Comparison of ENCODE assay signal across 28 mouse cellular contexts in genomic region chr9:111333790-111334189, GRCm38 (mm10). TPM values are rescaled to one million over a fixed set of nuclear protein-coding genes. Genes with fewer than 3 reads are reported as not detected.
"Had no signal": no experiment of that assay in that cellular context is flagged by ENCODE, and none has a peak within 500 bp of the region (broad histone marks: within the 10 kb centered on the region; RNA-seq: fewer than 3 reads in every experiment).

No protein-coding gene starts in this region.

- H3K4me3 ChIP-seq: embryonic facial prominence, embryonic 10.5 days; embryonic facial prominence, embryonic 12.5 days; embryonic facial prominence, embryonic 13.5 days; embryonic facial prominence, embryonic 15.5 days; erythroblast, embryonic 14.5 days; forebrain, embryonic 10.5 days; forebrain, embryonic 12.5 days; forebrain, embryonic 13.5 days; forebrain, embryonic 15.5 days; gastrocnemius, adult 2 months; heart, adult 2 months had no signal

- H3K27me3 ChIP-seq: embryonic facial prominence, embryonic 12.5 days; embryonic facial prominence, embryonic 13.5 days; embryonic facial prominence, embryonic 15.5 days; forebrain, embryonic 12.5 days; forebrain, embryonic 13.5 days; forebrain, embryonic 15.5 days had no signal

- H3K4me1 ChIP-seq: embryonic facial prominence, embryonic 10.5 days; embryonic facial prominence, embryonic 12.5 days; embryonic facial prominence, embryonic 13.5 days; embryonic facial prominence, embryonic 15.5 days; forebrain, embryonic 10.5 days; forebrain, embryonic 12.5 days; forebrain, embryonic 13.5 days; forebrain, embryonic 15.5 days had no signal

- H3K27ac ChIP-seq: embryonic facial prominence, embryonic 10.5 days; embryonic facial prominence, embryonic 12.5 days; embryonic facial prominence, embryonic 13.5 days; embryonic facial prominence, embryonic 15.5 days; forebrain, embryonic 10.5 days; forebrain, embryonic 12.5 days; forebrain, embryonic 13.5 days; forebrain, embryonic 15.5 days; gastrocnemius, adult 2 months; heart, adult 2 months had no signal

- H3K9me3 ChIP-seq: embryonic facial prominence, embryonic 10.5 days; embryonic facial prominence, embryonic 12.5 days; embryonic facial prominence, embryonic 13.5 days; embryonic facial prominence, embryonic 15.5 days; forebrain, embryonic 10.5 days; forebrain, embryonic 12.5 days; forebrain, embryonic 13.5 days; forebrain, embryonic 15.5 days had no signal

- H3K36me3 ChIP-seq: embryonic facial prominence, embryonic 10.5 days; embryonic facial prominence, embryonic 12.5 days; embryonic facial prominence, embryonic 13.5 days; embryonic facial prominence, embryonic 15.5 days; forebrain, embryonic 10.5 days; forebrain, embryonic 12.5 days; forebrain, embryonic 15.5 days had no signal

- DNase-seq: cerebellum, adult 2 months; cerebellum, adult 8-10 months; cerebellum, adult 9-10 months; cerebellum, adult 9-11 months; cerebellum, postnatal 10 days; cerebellum, postnatal 14 days; cerebellum, postnatal 25 days; cerebellum, postnatal 36 days; embryo, embryonic 11 days; forebrain, postnatal 0 days; gastrocnemius, adult 2 months; gastrocnemius, postnatal 10 days; gastrocnemius, postnatal 14 days; gastrocnemius, postnatal 25 days; gastrocnemius, postnatal 36 days; heart, adult 18-20 months; heart, adult 2 months had no signal

RNA-seq across cellular contexts. Expression of gene Trank1, which starts 22.3 kb away (rescaled TPM):
- total RNA-seq: common myeloid progenitor, adult 5-6 weeks; gastrocnemius, adult 2 months; gastrocnemius, postnatal 36 days; granulocyte monocyte progenitor cell, adult 5-6 weeks; heart, adult 18-20 months; heart, adult 2 months had no signal
- polyA plus RNA-seq: erythroblast, embryonic 14.5 days had no signal
